Mouse (Mus musculus): Measurements from ENCODE around the gene Glb1.

GRCm38 (mm10) chr9:114389905-114390748 is 10.7 kb upstream of the Glb1 start, which contains the start of gene Crtap:
- TF ChIP-seq ZNF384 (IDR thresholded peaks at IDR 0.05; ENCODE audit: low read depth, low read length) (no peak), CHD2 (IDR thresholded peaks at IDR 0.05; ENCODE audit: low read depth, low read length) (no peak), MAFK (IDR thresholded peaks at IDR 0.05; ENCODE audit: insufficient read depth, low read depth, low read length) (no peak)

All from ES-E14 (cell line).